Comparison of ENCODE assay signal across 21 mouse cellular contexts in genomic region chr6:127431196-127431766, GRCm38 (mm10). TPM values are rescaled to one million over a fixed set of nuclear protein-coding genes. Genes with fewer than 3 reads are reported as not detected.
A peak's percentile ranks its signal among the peaks of the same experiment; 100 is the strongest.
DNase-seq lines count a peak whose midpoint lies in the region; ATAC-seq and TF ChIP-seq lines count a peak whose summit lies in the region.
"Had no signal": no experiment of that assay in that cellular context is flagged by ENCODE, and none has a peak within 500 bp of the region (broad histone marks: within the 10 kb centered on the region; RNA-seq: fewer than 3 reads in every experiment).

No protein-coding gene starts in this region.

- no peak for ATAC-seq in midbrain, embryonic 16.5 days
- ATAC-seq in stomach, postnatal 0 days (ENCODE audit: low FRiP score, low TSS enrichment), result 0 out of 2 replicates have a peak, but pooled peaks have one; percentile 10
- ATAC-seq: activated CD4-positive, CD25-positive, alpha-beta regulatory T cell, adult 4 months; forebrain, embryonic 13.5 days; forebrain, postnatal 0 days; Patski had no signal

- no peaks in the 10 kb centered on the region for H3K36me3 ChIP-seq in midbrain, embryonic 10.5 days
- H3K36me3 ChIP-seq in midbrain, embryonic 16.5 days (ENCODE audit: control insufficient read depth, insufficient read depth, low read length), result no peaks in the 10 kb centered on the region
- no peaks in the 10 kb centered on the region for H3K36me3 ChIP-seq in stomach, postnatal 0 days (ENCODE audit: control insufficient read depth, insufficient read depth, low read length)
- H3K36me3 ChIP-seq: heart, embryonic 13.5 days; hindbrain, embryonic 15.5 days had no signal

- no peaks in the 10 kb centered on the region for H3K9me3 ChIP-seq in midbrain, embryonic 10.5 days (replicated peaks)
- no peaks in the 10 kb centered on the region for H3K9me3 ChIP-seq in midbrain, embryonic 16.5 days (replicated peaks; ENCODE audit: control insufficient read depth, low read length, poor library complexity, severe bottlenecking)
- H3K9me3 ChIP-seq in stomach, postnatal 0 days (ENCODE audit: control insufficient read depth, low read length), result no peaks in the 10 kb centered on the region
- H3K9me3 ChIP-seq: forebrain, embryonic 13.5 days; heart, embryonic 13.5 days; hindbrain, embryonic 15.5 days had no signal

- TF ChIP-seq CTCF in stomach, postnatal 0 days (IDR thresholded peaks at IDR 0.05; ENCODE audit: low read depth), result no peak

- H3K27ac ChIP-seq in midbrain, embryonic 10.5 days (replicated peaks), result peak overlapping the region; percentile 28; the same call in 1 of the 2 replicates
- H3K27ac ChIP-seq in midbrain, embryonic 16.5 days (ENCODE audit: low read length), result no peak overlapping the region
- H3K27ac ChIP-seq in stomach, postnatal 0 days (replicated peaks), result no peak overlapping the region
- H3K27ac ChIP-seq: forebrain, embryonic 13.5 days; heart, embryonic 13.5 days; hindbrain, embryonic 15.5 days had no signal

- H3K9ac ChIP-seq in midbrain, embryonic 16.5 days (ENCODE audit: low read depth, low read length), result no peak overlapping the region
- no peak overlapping the region for H3K9ac ChIP-seq in stomach, postnatal 0 days (ENCODE audit: low read length)
- H3K9ac ChIP-seq: forebrain, embryonic 13.5 days; forebrain, postnatal 0 days; heart, embryonic 13.5 days; hindbrain, embryonic 15.5 days had no signal

- no peak for TF ChIP-seq EP300 in stomach, postnatal 0 days (optimal IDR thresholded peaks at IDR 0.05)

- H3K4me3 ChIP-seq in midbrain, embryonic 10.5 days, result no peak overlapping the region
- no peak overlapping the region for H3K4me3 ChIP-seq in midbrain, embryonic 16.5 days (ENCODE audit: low read depth, low read length)
- H3K4me3 ChIP-seq in stomach, postnatal 0 days (ENCODE audit: low read depth, low read length), result no peak overlapping the region
- H3K4me3 ChIP-seq: forebrain, embryonic 13.5 days; heart, embryonic 13.5 days; hindbrain, embryonic 15.5 days had no signal

- peaks cover 18% of the 10 kb centered on the region for H3K4me1 ChIP-seq in midbrain, embryonic 10.5 days
- no peaks in the 10 kb centered on the region for H3K4me1 ChIP-seq in midbrain, embryonic 16.5 days (ENCODE audit: control insufficient read depth, insufficient read depth, low read length)
- H3K4me1 ChIP-seq in stomach, postnatal 0 days (replicated peaks; ENCODE audit: control insufficient read depth, insufficient read depth), result no peaks in the 10 kb centered on the region
- H3K4me1 ChIP-seq: forebrain, embryonic 13.5 days; hindbrain, embryonic 15.5 days had no signal

- DNase-seq in midbrain, embryonic 10.5 days (ENCODE audit: low spot score), result no peak
- peak; percentile 19 to 33 for DNase-seq in urinary bladder, postnatal 36 days (ENCODE audit: low spot score in 2 of 2)
- no peak for DNase-seq in urinary bladder, postnatal 4 days (ENCODE audit: low spot score in 2 of 2)
- DNase-seq in gonadal fat pad, adult 2 months (ENCODE audit: low read depth), result peak; percentile 93
- DNase-seq in stomach, postnatal 0 days (ENCODE audit: low spot score), result peak; percentile 22
- DNase-seq in lung, adult 18-20 months, result no peak
- DNase-seq in adrenal gland, adult 18-20 months (ENCODE audit: low spot score in 2 of 2), result no peak
- DNase-seq: adrenal gland, adult 8-10 months; adrenal gland, postnatal 36 days; cerebellum, adult 11-12 months; cerebellum, adult 9-10 months; cerebellum, postnatal 25 days; forebrain, postnatal 0 days; gastrocnemius, postnatal 14 days; heart, postnatal 36 days had no signal

- no peak overlapping the region for H3K4me2 ChIP-seq in midbrain, embryonic 16.5 days (ENCODE audit: low read length)
- no peak overlapping the region for H3K4me2 ChIP-seq in stomach, postnatal 0 days (replicated peaks; ENCODE audit: low read depth)
- H3K4me2 ChIP-seq: forebrain, embryonic 13.5 days; heart, embryonic 13.5 days; hindbrain, embryonic 15.5 days had no signal

- H3K27me3 ChIP-seq in midbrain, embryonic 10.5 days (ENCODE audit: low read depth, poor library complexity, severe bottlenecking), result no peaks in the 10 kb centered on the region
- no peaks in the 10 kb centered on the region for H3K27me3 ChIP-seq in midbrain, embryonic 16.5 days (ENCODE audit: control insufficient read depth, insufficient read depth, low read depth, low read length)
- H3K27me3 ChIP-seq in stomach, postnatal 0 days (ENCODE audit: control insufficient read depth, insufficient read depth, low read length), result no peaks in the 10 kb centered on the region
- H3K27me3 ChIP-seq: forebrain, embryonic 13.5 days; hindbrain, embryonic 15.5 days; Patski had no signal

- WGBS in midbrain, embryonic 10.5 days, result 56% methylated on average over 6 of the region's 6 CpGs
- WGBS in midbrain, embryonic 16.5 days, result 34% methylated on average over 6 of the region's 6 CpGs
- WGBS in stomach, postnatal 0 days, result 44% methylated on average over 6 of the region's 6 CpGs

RNA-seq across cellular contexts. Expression of gene Parp11, which starts 15.4 kb away (rescaled TPM):
- 39.0 and 48.4 TPM in 2 replicates for polyA plus RNA-seq in midbrain, embryonic 10.5 days (2016; fragmentation: Nextera tagmentation; extraction: Ambion mirVana)
- 90.5 and 100 TPM in 2 replicates for polyA plus RNA-seq in midbrain, embryonic 16.5 days (2015; fragmentation: Nextera tagmentation; extraction: Ambion mirVana)
- 13.3 and 14.4 TPM in 2 replicates for polyA plus RNA-seq in gonadal fat pad, adult 2 months (2012; rRNA removed)
- 7.7 and 8.1 TPM in 2 replicates for polyA plus RNA-seq in stomach, postnatal 0 days (2015; fragmentation: Nextera tagmentation; extraction: Ambion mirVana)
- 10 to 100 TPM; 17.0 to 18.1 TPM for total RNA-seq in adrenal gland, adult 18-20 months (2021)

Comparison
In these comparisons a context has a peak if more than half of its experiments do, and no peak if none do; other contexts are left out.
1. DNase-seq: peak in urinary bladder, postnatal 36 days (2 of 2), gonadal fat pad, adult 2 months (single experiment) and stomach, postnatal 0 days (single experiment); none in midbrain, embryonic 10.5 days (single experiment), urinary bladder, postnatal 4 days (0 of 2), lung, adult 18-20 months (0 of 2) and adrenal gland, adult 18-20 months (0 of 2).